Mouse (Mus musculus) MEL (cell line): ENCODE data around the gene Rexo4. TPM values are rescaled to one million over a fixed set of nuclear protein-coding genes. Genes with fewer than 3 reads are reported as not detected.

Source experiments
- DNase-seq: peaks from one replicate; pipeline ENCODE4 v3.0.0; 2011; ENCODE audit warnings: low read depth, low spot score
- H3K27ac ChIP-seq: 2 replicates; pipeline ENCODE4 v1.5.1; 2012; ENCODE audit warnings: low read depth, mild to moderate bottlenecking, control low read depth, low read length, moderate library complexity; ENCODE audit not compliant: control insufficient read depth
- H3K27me3 ChIP-seq, 2 experiments: fragments of 150-350 bp in 1 of 2; sonication (generic) in 1 of 2; 2 replicates each; pipeline ENCODE4 v1.6.1; 2012; ENCODE audit warnings: low read length in 2 of 2, mild to moderate bottlenecking in 2 of 2, improper control_type of control experiment in 1 of 2, moderate library complexity in 1 of 2; ENCODE audit not compliant: insufficient read depth in 2 of 2, control insufficient read depth in 1 of 2
- H3K36me3 ChIP-seq, 2 experiments: 2 replicates each; pipeline ENCODE4 v1.6.1; 2012 to 2014; ENCODE audit warnings: low read length in 2 of 2, improper control_type of control experiment in 1 of 2, inconsistent platforms in 1 of 2, mild to moderate bottlenecking in 1 of 2; ENCODE audit not compliant: insufficient read depth in 2 of 2, control insufficient read depth in 1 of 2
- H3K4me1 ChIP-seq, 2 experiments: fragments of 150-350 bp in 1 of 2; sonication (generic) in 1 of 2; 2 replicates each; pipeline ENCODE4 v1.6.1; 2012; ENCODE audit warnings: low read length in 2 of 2, improper control_type of control experiment in 1 of 2, mild to moderate bottlenecking in 1 of 2; ENCODE audit not compliant: insufficient read depth in 2 of 2, control insufficient read depth in 1 of 2
- H3K4me3 ChIP-seq, 2 experiments: fragments of 150-350 bp in 1 of 2; sonication (generic) in 1 of 2; 2 replicates each; pipeline ENCODE4 v1.5.1; 2012; ENCODE audit warnings: low read depth in 2 of 2, low read length in 2 of 2, mild to moderate bottlenecking in 2 of 2, moderate library complexity in 2 of 2, control low read depth in 1 of 2, improper control_type of control experiment in 1 of 2; ENCODE audit not compliant: control insufficient read depth in 1 of 2, insufficient read depth in 1 of 2
- H3K79me2 ChIP-seq: 2 replicates; pipeline ENCODE4 v1.6.1; 2012; ENCODE audit warnings: mild to moderate bottlenecking, low read length, moderate library complexity; ENCODE audit not compliant: control insufficient read depth, poor library complexity, insufficient read depth
- H3K9ac ChIP-seq: 2 replicates; pipeline ENCODE4 v1.6.1; 2012; ENCODE audit warnings: low read depth, mild to moderate bottlenecking, control low read depth, low read length, moderate library complexity; ENCODE audit not compliant: control insufficient read depth, poor library complexity, severe bottlenecking
- H3K9me3 ChIP-seq: fragments of 150-350 bp; sonication (generic); replicated peaks from 2 replicates; pipeline ENCODE4 v1.6.1; 2012; ENCODE audit warnings: mild to moderate bottlenecking, low read length, improper control_type of control experiment, moderate library complexity; ENCODE audit not compliant: insufficient read depth
- CHD2 ChIP-seq: IDR thresholded peaks from 2 replicates; pipeline ENCODE4 v1.6.1; 2011; ENCODE audit warnings: low read length, improper control_type of control experiment
- CTCF ChIP-seq, 3 experiments: IDR thresholded peaks in 2 of 3; conservative IDR thresholded peaks in 1 of 3; 2 replicates each; pipeline ENCODE4 v1.5.1; 2011 to 2012; ENCODE audit warnings: low read length in 3 of 3, low read depth in 2 of 3, mild to moderate bottlenecking in 2 of 3, improper control_type of control experiment in 1 of 3, inconsistent platforms in 1 of 3, mixed read lengths in 1 of 3, moderate library complexity in 1 of 3; ENCODE audit not compliant: control insufficient read depth in 1 of 3, insufficient read depth in 1 of 3, poor library complexity in 1 of 3, severe bottlenecking in 1 of 3
- E2F4 ChIP-seq: IDR thresholded peaks from 2 replicates; pipeline ENCODE4 v1.6.1; 2011; ENCODE audit warnings: low read depth, low read length, improper control_type of control experiment, borderline replicate concordance
- ELF1 ChIP-seq: IDR thresholded peaks from 2 replicates; pipeline ENCODE4 v1.6.1; 2014; ENCODE audit warnings: low read depth, mild to moderate bottlenecking, inconsistent platforms, low read length, improper control_type of control experiment, moderate library complexity
- EP300 ChIP-seq, 2 experiments: IDR thresholded peaks; 2 replicates each; pipeline ENCODE4 v1.6.1; 2011; ENCODE audit warnings: improper control_type of control experiment in 2 of 2, low read length in 2 of 2, low read depth in 1 of 2, mild to moderate bottlenecking in 1 of 2
- ETS1 ChIP-seq: IDR thresholded peaks from 2 replicates; pipeline ENCODE4 v1.6.1; 2012; ENCODE audit warnings: low read depth, mild to moderate bottlenecking, inconsistent platforms, low read length, improper control_type of control experiment, moderate library complexity
- GABPA ChIP-seq: IDR thresholded peaks from 2 replicates; pipeline ENCODE4 v1.6.1; 2012; ENCODE audit warnings: low read depth, mild to moderate bottlenecking, inconsistent platforms, low read length, improper control_type of control experiment, moderate library complexity
- GATA1 ChIP-seq: IDR thresholded peaks from 2 replicates; pipeline ENCODE4 v1.6.1; 2011; ENCODE audit warnings: low read depth, low read length, improper control_type of control experiment
- HCFC1 ChIP-seq: IDR thresholded peaks from 2 replicates; pipeline ENCODE4 v1.6.1; 2012; ENCODE audit warnings: low read depth, mild to moderate bottlenecking, inconsistent platforms, low read length, improper control_type of control experiment, moderate library complexity
- JUND ChIP-seq: IDR thresholded peaks from 2 replicates; pipeline ENCODE4 v1.6.1; 2011; ENCODE audit warnings: low read depth, mild to moderate bottlenecking, improper control_type of control experiment, low read length
- KAT2A ChIP-seq: conservative IDR thresholded peaks from 2 replicates; pipeline ENCODE4 v1.6.1; 2012; ENCODE audit warnings: low read depth, low read length, improper control_type of control experiment, inconsistent platforms
- MAFK ChIP-seq: IDR thresholded peaks from 2 replicates; pipeline ENCODE4 v1.6.1; 2011; ENCODE audit warnings: low read depth, mild to moderate bottlenecking, low read length, improper control_type of control experiment, borderline replicate concordance
- MEF2A ChIP-seq: IDR thresholded peaks from 2 replicates; pipeline ENCODE4 v1.6.1; 2014; ENCODE audit warnings: low read depth, mild to moderate bottlenecking, inconsistent platforms, low read length, improper control_type of control experiment; ENCODE audit not compliant: poor library complexity, insufficient replicate concordance, severe bottlenecking; ENCODE audit errors: extremely low read depth
- MYB ChIP-seq: IDR thresholded peaks from 2 replicates; pipeline ENCODE4 v1.6.1; 2011; ENCODE audit warnings: mild to moderate bottlenecking, low read depth, low read length, improper control_type of control experiment
- MYC ChIP-seq: IDR thresholded peaks from 2 replicates; pipeline ENCODE4 v1.6.1; 2011; ENCODE audit warnings: low read depth, mild to moderate bottlenecking, low read length, improper control_type of control experiment, moderate library complexity
- NRF1 ChIP-seq: IDR thresholded peaks from 2 replicates; pipeline ENCODE4 v1.6.1; 2014; ENCODE audit warnings: low read depth, mild to moderate bottlenecking, inconsistent platforms, low read length, improper control_type of control experiment, moderate library complexity; ENCODE audit not compliant: poor library complexity, insufficient read depth, severe bottlenecking
- POLR2A ChIP-seq, 2 experiments: IDR thresholded peaks; 2 replicates each; pipeline ENCODE4 v1.6.1; 2011 to 2012; ENCODE audit warnings: low read length in 2 of 2, mild to moderate bottlenecking in 2 of 2, control low read depth in 1 of 2, improper control_type of control experiment in 1 of 2, low read depth in 1 of 2, moderate library complexity in 1 of 2; ENCODE audit not compliant: control insufficient read depth in 1 of 2, insufficient read depth in 1 of 2, poor library complexity in 1 of 2
- POLR2AphosphoS2 ChIP-seq: IDR thresholded peaks from 2 replicates; pipeline ENCODE4 v1.6.1; 2011; ENCODE audit warnings: low read length, improper control_type of control experiment
- POLR2AphosphoS5 ChIP-seq: IDR thresholded peaks from 2 replicates; pipeline ENCODE4 v1.6.1; 2012; ENCODE audit warnings: low read depth, borderline replicate concordance, mild to moderate bottlenecking, inconsistent platforms, low read length, moderate library complexity, mixed read lengths
- RAD21 ChIP-seq: IDR thresholded peaks from 2 replicates; pipeline ENCODE4 v1.6.1; 2011; ENCODE audit warnings: mild to moderate bottlenecking, low read depth, low read length, improper control_type of control experiment
- RCOR1 ChIP-seq: IDR thresholded peaks from 2 replicates; pipeline ENCODE4 v1.6.1; 2012; ENCODE audit warnings: low read depth, mild to moderate bottlenecking, inconsistent platforms, low read length, improper control_type of control experiment
- SIN3A ChIP-seq: IDR thresholded peaks from 2 replicates; pipeline ENCODE4 v1.6.1; 2012; ENCODE audit warnings: low read length, improper control_type of control experiment, inconsistent platforms
- SMC3 ChIP-seq: IDR thresholded peaks from 2 replicates; pipeline ENCODE4 v1.6.1; 2011; ENCODE audit warnings: low read depth, low read length, improper control_type of control experiment
- UBTF ChIP-seq: IDR thresholded peaks from 2 replicates; pipeline ENCODE4 v1.6.1; 2012; ENCODE audit warnings: low read depth, mild to moderate bottlenecking, inconsistent platforms, low read length, improper control_type of control experiment, moderate library complexity, borderline replicate concordance; ENCODE audit not compliant: insufficient read depth
- USF2 ChIP-seq, 2 experiments: IDR thresholded peaks; 2 replicates each; pipeline ENCODE4 v1.6.1; 2011 to 2012; ENCODE audit warnings: improper control_type of control experiment in 2 of 2, low read length in 2 of 2, borderline replicate concordance in 1 of 2, inconsistent platforms in 1 of 2, low read depth in 1 of 2, mild to moderate bottlenecking in 1 of 2; ENCODE audit not compliant: insufficient read depth in 1 of 2
- ZC3H11A ChIP-seq: IDR thresholded peaks from 2 replicates; pipeline ENCODE4 v1.6.1; 2012; ENCODE audit warnings: low read depth, mild to moderate bottlenecking, inconsistent platforms, low read length, improper control_type of control experiment
- ZKSCAN1 ChIP-seq: IDR thresholded peaks from 2 replicates; pipeline ENCODE4 v1.6.1; 2012; ENCODE audit warnings: low read depth, mild to moderate bottlenecking, inconsistent platforms, low read length, improper control_type of control experiment, moderate library complexity
- ZMIZ1 ChIP-seq: IDR thresholded peaks from 2 replicates; pipeline ENCODE4 v1.6.1; 2012; ENCODE audit warnings: low read depth, mild to moderate bottlenecking, inconsistent platforms, low read length, improper control_type of control experiment, moderate library complexity
- polyA plus RNA-seq, 2 experiments: library from polyadenylated mRNA; stranded (reverse) in 1 of 2; unstranded in 1 of 2; fragments of >175 nt in 1 of 2; fragments of >200 nt in 1 of 2; gene quantifications; 2 replicates each; pipeline versions ENCODE4 v1.2.1 to v1.2.4; 2012; ENCODE audit warnings: low replicate concordance in 2 of 2, low read depth in 1 of 2; ENCODE audit not compliant: insufficient read length in 2 of 2, insufficient read depth in 1 of 2, missing spikeins in 1 of 2
- total RNA-seq: library from RNA; depleted of rRNA; stranded (reverse); fragments of 300-350 nt; gene quantifications from 2 replicates; pipeline ENCODE4 v1.2.3, GENCODE M21; 2012

The Rexo4 gene
- total and polyA plus RNA-seq, 3 experiments, result 52.4 to 66.6 TPM; not detected in 1

DNA sequence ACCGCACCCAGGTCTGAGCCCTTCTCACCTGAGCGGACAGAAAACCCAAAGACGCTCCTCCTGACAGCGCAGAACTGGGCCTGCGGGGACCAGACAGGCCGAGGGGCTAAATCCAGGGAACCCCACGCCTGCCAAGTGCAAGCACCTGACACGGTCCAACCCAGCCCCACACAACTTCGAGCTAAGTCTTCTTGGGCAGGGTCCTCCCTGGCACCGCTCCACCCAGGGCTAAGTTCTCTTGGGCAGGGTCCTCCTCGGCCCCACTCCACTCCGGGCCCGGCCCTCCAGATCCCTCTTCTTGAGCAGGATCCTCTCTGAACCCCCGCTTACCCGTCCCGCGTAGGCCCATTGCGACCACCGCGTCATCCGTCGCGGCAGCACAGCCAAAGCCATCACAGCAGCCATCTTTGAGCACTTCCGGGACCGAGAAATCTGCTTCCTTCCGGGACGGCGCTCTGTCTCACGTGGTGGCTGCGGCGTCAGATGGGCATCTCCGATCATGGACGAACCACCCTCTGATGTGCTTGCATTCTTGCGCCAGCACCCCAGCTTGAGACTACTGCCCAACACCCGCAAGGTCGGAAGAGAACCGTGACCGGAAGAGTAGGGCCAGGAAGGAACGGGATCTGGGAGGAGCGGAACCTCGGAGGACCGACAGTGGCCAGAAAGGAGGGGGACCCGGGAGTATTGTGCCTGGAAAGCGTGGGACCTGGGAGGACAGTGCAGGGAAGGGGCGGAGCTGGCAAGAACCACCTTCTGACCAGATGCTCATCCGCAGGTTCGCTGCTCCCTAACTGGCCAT is 48.1 kb downstream of the Rexo4 start, which contains the start of the genes Surf2 and Surf1 (continued):
- peak; percentile 85 for TF ChIP-seq HCFC1
- peak; percentile 52 to 92 for TF ChIP-seq POLR2A (IDR thresholded peaks at IDR 0.05; ENCODE audit: control insufficient read depth in 1 of 2, insufficient read depth in 1 of 2, low read depth in 1 of 2, low read length in 2 of 2, poor library complexity in 1 of 2)
- no peak for TF ChIP-seq RAD21
- peak; percentile 77 for TF ChIP-seq ZMIZ1
- TF ChIP-seq ETS1, result peak; percentile 57; the same call in 1 of the 2 replicates
- TF ChIP-seq MEF2A, result no peak
- no peak; the same call in 1 of the 2 replicates for TF ChIP-seq MYB
- no peak for TF ChIP-seq JUND
- TF ChIP-seq RCOR1, result no peak
- TF ChIP-seq ZKSCAN1, result no peak
- TF ChIP-seq POLR2AphosphoS5, result 0 out of 2 replicates have a peak, but pooled peaks have one; percentile 27
- TF ChIP-seq ELF1, result peak; percentile 87
- TF ChIP-seq GATA1, result no peak
- TF ChIP-seq NRF1, result no peak
- TF ChIP-seq MYC, result peak; percentile 97
- no peak for TF ChIP-seq UBTF
- TF ChIP-seq CTCF (IDR thresholded peaks at IDR 0.05 in 2 of 3, conservative IDR thresholded peaks at IDR 0.05 in 1 of 3; ENCODE audit: control insufficient read depth in 1 of 3, insufficient read depth in 1 of 3, low read depth in 2 of 3, low read length in 3 of 3, poor library complexity in 1 of 3, severe bottlenecking in 1 of 3), result no peak
- no peak for TF ChIP-seq GABPA

DNA sequence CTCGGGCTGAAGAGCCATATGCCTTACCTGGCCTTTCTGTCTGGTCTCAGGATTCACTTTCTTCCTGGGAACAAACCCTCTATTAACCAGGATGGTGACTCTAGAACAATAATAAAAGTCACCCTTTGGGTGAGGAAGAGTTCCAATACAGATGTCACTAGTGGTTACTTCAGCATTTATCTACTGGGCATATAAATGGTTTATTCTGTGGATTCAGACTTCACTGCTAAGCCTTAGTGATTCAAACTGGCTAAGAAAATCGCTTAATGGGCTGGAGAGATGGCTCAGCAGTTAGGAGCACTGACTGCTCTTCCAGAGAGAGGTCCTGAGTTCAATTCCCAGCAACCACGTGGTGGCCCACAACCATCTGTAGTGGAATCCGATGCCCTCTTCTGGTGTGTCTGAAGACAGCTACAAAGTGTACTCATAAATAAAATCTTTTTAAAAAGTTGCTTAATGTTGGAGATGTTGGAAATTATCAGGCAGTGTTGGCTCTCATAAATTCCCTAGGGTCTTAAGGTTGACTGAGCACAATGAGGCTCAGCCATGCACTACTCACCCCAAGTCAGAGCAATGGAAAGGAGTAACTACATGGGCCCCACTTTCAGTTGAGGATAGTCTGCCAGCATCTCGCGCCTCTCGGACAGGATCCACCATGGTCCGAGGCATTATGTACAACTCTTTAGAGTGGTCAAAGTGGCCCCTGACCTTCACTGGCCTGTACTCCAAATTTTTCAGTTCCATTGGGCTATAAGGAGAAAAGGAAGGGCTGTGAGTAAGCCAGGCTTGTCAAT is 49.8 kb downstream of the Rexo4 start:
- Histone ChIP-seq H3K4me3 (no peak overlapping the region), H3K4me1 (peaks cover 0 to 18% of the 10 kb centered on the region in 2 experiments; a peak in 2 of 4 replicates), H3K27ac (peak overlapping the region; percentile 54), H3K9ac (peak overlapping the region; percentile 87), H3K36me3 (peaks cover 5 to 18% of the 10 kb centered on the region in 2 experiments; a peak in 3 of 4 replicates), H3K27me3 (no peaks in the 10 kb centered on the region), H3K9me3 (no peaks in the 10 kb centered on the region), H3K79me2 (peaks cover 75% of the 10 kb centered on the region)
- TF ChIP-seq MYC, result peak; percentile 58; the same call in 1 of the 2 replicates
- 0 out of 2 replicates have a peak, but pooled peaks have one; percentile 15 for TF ChIP-seq SMC3
- 0 out of 6 replicates have a peak, but pooled peaks of 1 of the 3 experiments have one; percentile 11 for TF ChIP-seq CTCF (IDR thresholded peaks at IDR 0.05 in 2 of 3, conservative IDR thresholded peaks at IDR 0.05 in 1 of 3; ENCODE audit: control insufficient read depth in 1 of 3, insufficient read depth in 1 of 3, low read depth in 2 of 3, low read length in 3 of 3, poor library complexity in 1 of 3, severe bottlenecking in 1 of 3)
- TF ChIP-seq KAT2A, result no peak
- TF ChIP-seq ZMIZ1, result peak; percentile 58; the same call in 1 of the 2 replicates
- TF ChIP-seq ZC3H11A, result no peak
- TF ChIP-seq POLR2A (IDR thresholded peaks at IDR 0.05; ENCODE audit: control insufficient read depth in 1 of 2, insufficient read depth in 1 of 2, low read depth in 1 of 2, low read length in 2 of 2, poor library complexity in 1 of 2), result peak in 1 of 2 experiments; percentile 12; a peak in 1 of 4 replicates
- TF ChIP-seq GABPA, result no peak
- TF ChIP-seq CHD2, result peak; percentile 44
- no peak for TF ChIP-seq MAFK
- TF ChIP-seq EP300 (IDR thresholded peaks at IDR 0.05; ENCODE audit: low read depth in 1 of 2, low read length in 2 of 2), result no peak
- TF ChIP-seq POLR2AphosphoS2, result peak; percentile 79
- TF ChIP-seq SIN3A, result 0 out of 2 replicates have a peak, but pooled peaks have one; percentile 3
- TF ChIP-seq E2F4, result no peak
- TF ChIP-seq USF2 (IDR thresholded peaks at IDR 0.05; ENCODE audit: borderline replicate concordance in 1 of 2, insufficient read depth in 1 of 2, low read depth in 1 of 2, low read length in 2 of 2), result no peak
- peak; percentile 58 for DNase-seq
